Mouse (Mus musculus) ES-Bruce4 (cell line): Measurements from ENCODE around the gene Ipcef1. TPM values are rescaled to one million over a fixed set of nuclear protein-coding genes. Genes with fewer than 3 reads are reported as not detected.

Experiments used
- H3K27ac ChIP-seq: 2 replicates; pipeline ENCODE4 v1.5.1; 2012; ENCODE audit warnings: low read length, inconsistent platforms; ENCODE audit not compliant: insufficient read depth
- H3K27me3 ChIP-seq: 2 replicates; pipeline ENCODE4 v1.6.1; 2012; ENCODE audit warnings: mild to moderate bottlenecking, low read length, inconsistent platforms; ENCODE audit not compliant: control insufficient read depth, poor library complexity, insufficient read depth, severe bottlenecking
- H3K36me3 ChIP-seq: 2 replicates; pipeline ENCODE4 v1.6.1; 2012; ENCODE audit warnings: inconsistent platforms, mild to moderate bottlenecking, low read length, moderate library complexity; ENCODE audit not compliant: control insufficient read depth, poor library complexity, insufficient read depth, severe bottlenecking
- H3K4me1 ChIP-seq: one replicate; pipeline ENCODE4 v1.8.1; 2011; ENCODE audit warnings: low read length; ENCODE audit not compliant: control insufficient read depth, insufficient read depth
- H3K4me3 ChIP-seq: 2 replicates; pipeline ENCODE4 v1.5.1; 2011; ENCODE audit warnings: low read depth, mild to moderate bottlenecking, low read length
- H3K9ac ChIP-seq: 2 replicates; pipeline ENCODE4 v1.6.1; 2012; ENCODE audit warnings: low read depth, mild to moderate bottlenecking, inconsistent platforms; ENCODE audit not compliant: poor library complexity, severe bottlenecking
- H3K9me3 ChIP-seq: replicated peaks from 2 replicates; pipeline ENCODE4 v1.6.1; 2012; ENCODE audit warnings: mild to moderate bottlenecking, low read length, inconsistent platforms; ENCODE audit not compliant: control insufficient read depth, poor library complexity, insufficient read depth, severe bottlenecking
- CTCF ChIP-seq: IDR thresholded peaks from one replicate; pipeline ENCODE4 v1.8.1; 2011; ENCODE audit warnings: low read depth, low read length
- EP300 ChIP-seq: IDR thresholded peaks from 2 replicates; pipeline ENCODE4 v1.6.1; 2011; ENCODE audit warnings: low read depth, low read length; ENCODE audit not compliant: insufficient read depth
- POLR2A ChIP-seq: IDR thresholded peaks from one replicate; pipeline ENCODE4 v1.8.1; 2011; ENCODE audit warnings: low read length; ENCODE audit not compliant: insufficient read depth
- polyA plus RNA-seq: library from polyadenylated mRNA; stranded (reverse); fragments of >200 nt; gene quantifications from 2 replicates; pipeline ENCODE4 v1.2.4, GENCODE M21; 2011; ENCODE audit warnings: low read depth; ENCODE audit not compliant: missing spikeins, insufficient read depth, insufficient read length

Gene Ipcef1
- polyA plus RNA-seq, 1 experiment = not detected

- Histone ChIP-seq H3K9ac (no peak overlapping the region), H3K36me3 (no peaks in the 10 kb centered on the region), H3K4me3 (no peak overlapping the region), H3K9me3 (no peaks in the 10 kb centered on the region), H3K27me3 (no peaks in the 10 kb centered on the region), H3K27ac (no peak overlapping the region), H3K4me1 (no peaks in the 10 kb centered on the region)
- no peak for TF ChIP-seq CTCF
- TF ChIP-seq POLR2A = no peak
- no peak for TF ChIP-seq EP300
These were observed 22.0 kb upstream of the Ipcef1 start for GRCm38 (mm10) chr10:7074231-7074630.

GRCm38 (mm10) chr10:7070924-7071323 lies 18.6 kb upstream of the Ipcef1 start:
- Histone ChIP-seq H3K4me3 (no peak overlapping the region), H3K36me3 (no peaks in the 10 kb centered on the region), H3K27me3 (no peaks in the 10 kb centered on the region), H3K27ac (no peak overlapping the region), H3K9me3 (no peaks in the 10 kb centered on the region), H3K9ac (no peak overlapping the region), H3K4me1 (no peaks in the 10 kb centered on the region)
- TF ChIP-seq CTCF (no peak), EP300 (no peak), POLR2A (no peak)

GRCm38 (mm10) chr10:7070100-7070835 lies 18.0 kb upstream of the Ipcef1 start:
- Histone ChIP-seq H3K27me3 (no peaks in the 10 kb centered on the region), H3K4me1 (no peaks in the 10 kb centered on the region), H3K9ac (no peak overlapping the region), H3K9me3 (no peaks in the 10 kb centered on the region; the same call in 1 of the 2 replicates), H3K27ac (no peak overlapping the region), H3K36me3 (no peaks in the 10 kb centered on the region), H3K4me3 (no peak overlapping the region)
- no peak for TF ChIP-seq POLR2A

- Histone ChIP-seq H3K27ac (no peak overlapping the region), H3K9me3 (no peaks in the 10 kb centered on the region; the same call in 1 of the 2 replicates), H3K36me3 (no peaks in the 10 kb centered on the region), H3K27me3 (no peaks in the 10 kb centered on the region), H3K4me3 (no peak overlapping the region), H3K4me1 (no peaks in the 10 kb centered on the region), H3K9ac (no peak overlapping the region)
- TF ChIP-seq CTCF = no peak
- no peak for TF ChIP-seq EP300
- no peak for TF ChIP-seq POLR2A
These were observed 16.8 kb upstream of the Ipcef1 start for GRCm38 (mm10) chr10:7069090-7069489.

- Histone ChIP-seq H3K36me3 (no peaks in the 10 kb centered on the region), H3K27ac (no peak overlapping the region), H3K4me3 (no peak overlapping the region), H3K27me3 (no peaks in the 10 kb centered on the region), H3K4me1 (no peaks in the 10 kb centered on the region), H3K9ac (no peak overlapping the region), H3K9me3 (no peaks in the 10 kb centered on the region; the same call in 1 of the 2 replicates)
- TF ChIP-seq POLR2A (no peak), CTCF (no peak), EP300 (no peak)
These were observed 16.3 kb upstream of the Ipcef1 start for GRCm38 (mm10) chr10:7068608-7069007.

- H3K36me3 ChIP-seq = no peaks in the 10 kb centered on the region
- H3K9me3 ChIP-seq = no peaks in the 10 kb centered on the region; the same call in 1 of the 2 replicates
- no peak overlapping the region for H3K27ac ChIP-seq
- TF ChIP-seq POLR2A = no peak
- TF ChIP-seq EP300 = no peak
- TF ChIP-seq CTCF = no peak
- no peaks in the 10 kb centered on the region for H3K27me3 ChIP-seq
- no peak overlapping the region for H3K9ac ChIP-seq
- no peaks in the 10 kb centered on the region for H3K4me1 ChIP-seq
- no peak overlapping the region for H3K4me3 ChIP-seq
These were observed 11.6 kb upstream of the Ipcef1 start for GRCm38 (mm10) chr10:7063752-7064457.
